Mouse (Mus musculus) ES-Bruce4 (cell line): Measurements from ENCODE around the gene B3glct.

Source experiments
- CTCF ChIP-seq: IDR thresholded peaks from one replicate; pipeline ENCODE4 v1.8.1; 2011; ENCODE audit warnings: low read depth, low read length
- POLR2A ChIP-seq: IDR thresholded peaks from one replicate; pipeline ENCODE4 v1.8.1; 2011; ENCODE audit warnings: low read length; ENCODE audit not compliant: insufficient read depth

DNA sequence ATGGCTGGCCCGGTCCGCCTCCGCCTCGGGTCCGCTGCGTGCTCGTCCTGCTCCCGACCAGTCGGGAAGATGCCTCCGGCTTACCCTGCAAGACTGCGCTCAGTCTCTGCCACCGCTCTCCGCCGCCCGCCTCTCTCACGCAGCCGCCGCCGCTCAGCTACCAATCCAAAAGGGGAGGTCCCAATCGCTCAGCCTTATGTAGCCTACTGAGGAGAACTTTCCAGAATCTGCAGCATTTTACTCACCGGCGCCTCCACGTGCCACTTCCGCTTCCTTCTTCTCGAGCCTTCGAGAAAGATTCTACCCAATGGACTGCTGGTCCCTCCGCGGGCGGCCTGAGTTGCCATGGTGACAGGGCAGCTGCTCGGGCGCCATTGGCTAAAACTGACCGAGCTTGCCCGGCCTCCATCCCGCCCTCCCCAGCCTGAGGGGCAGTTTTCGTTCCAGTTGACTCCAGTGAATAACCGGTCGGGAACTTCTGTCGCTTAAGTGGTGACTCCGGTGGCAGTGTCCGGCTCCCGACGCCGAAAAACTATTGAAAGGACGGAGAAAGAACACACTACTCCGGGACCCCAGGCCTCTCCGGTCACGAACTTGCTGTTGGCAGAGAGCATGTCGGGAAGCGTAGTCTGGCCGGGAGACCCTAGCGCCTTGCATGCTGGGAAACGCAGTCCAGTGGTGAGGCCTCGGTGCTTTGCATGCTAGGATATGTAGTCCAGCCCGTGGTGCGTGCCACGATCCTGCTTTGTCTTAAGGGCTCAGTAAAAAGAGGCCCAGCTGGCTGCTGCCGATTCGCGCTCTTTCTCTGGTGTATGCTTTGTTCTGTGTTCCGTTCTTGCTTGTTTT is 41.7 kb upstream of the B3glct start, which contains the start of gene Hsph1:
- TF ChIP-seq POLR2A: no peak
- no peak for TF ChIP-seq CTCF
